Comparison of ENCODE assay signal across 25 mouse cellular contexts in genomic region chr9:78648641-78649040, GRCm38 (mm10). TPM values are rescaled to one million over a fixed set of nuclear protein-coding genes. Genes with fewer than 3 reads are reported as not detected.
A peak's percentile ranks its signal among the peaks of the same experiment; 100 is the strongest.
DNase-seq lines count a peak whose midpoint lies in the region; ATAC-seq and TF ChIP-seq lines count a peak whose summit lies in the region.
"Had no signal": no experiment of that assay in that cellular context is flagged by ENCODE, and none has a peak within 500 bp of the region (broad histone marks: within the 10 kb centered on the region; RNA-seq: fewer than 3 reads in every experiment).

No protein-coding gene starts in this region.

- H3K27me3 ChIP-seq in intestine, embryonic 14.5 days (replicated peaks; ENCODE audit: control insufficient read depth, insufficient read depth, low read length): no peaks in the 10 kb centered on the region
- no peaks in the 10 kb centered on the region for H3K27me3 ChIP-seq in intestine, postnatal 0 days (replicated peaks; ENCODE audit: control insufficient read depth, insufficient read depth, low read length)
- no peaks in the 10 kb centered on the region for H3K27me3 ChIP-seq in intestine, embryonic 15.5 days (replicated peaks)
- no peaks in the 10 kb centered on the region for H3K27me3 ChIP-seq in heart, embryonic 10.5 days (ENCODE audit: insufficient read depth, poor library complexity, severe bottlenecking)
- H3K27me3 ChIP-seq: heart, embryonic 12.5 days; lung, embryonic 15.5 days; neural tube, embryonic 13.5 days had no signal

- H3K9me3 ChIP-seq in intestine, embryonic 14.5 days (ENCODE audit: control insufficient read depth, low read length): no peaks in the 10 kb centered on the region
- H3K9me3 ChIP-seq in intestine, postnatal 0 days (ENCODE audit: control insufficient read depth): no peaks in the 10 kb centered on the region
- no peaks in the 10 kb centered on the region for H3K9me3 ChIP-seq in intestine, embryonic 15.5 days
- H3K9me3 ChIP-seq in heart, embryonic 10.5 days: no peaks in the 10 kb centered on the region
- H3K9me3 ChIP-seq: embryonic facial prominence, embryonic 10.5 days; heart, embryonic 12.5 days; lung, embryonic 15.5 days; neural tube, embryonic 13.5 days had no signal

- no peak overlapping the region for H3K4me3 ChIP-seq in intestine, embryonic 14.5 days (ENCODE audit: low read depth, low read length)
- no peak overlapping the region for H3K4me3 ChIP-seq in intestine, postnatal 0 days (ENCODE audit: low read depth, low read length)
- no peak overlapping the region for H3K4me3 ChIP-seq in intestine, embryonic 15.5 days (replicated peaks)
- H3K4me3 ChIP-seq in heart, embryonic 10.5 days: no peak overlapping the region
- H3K4me3 ChIP-seq: embryonic facial prominence, embryonic 10.5 days; heart, embryonic 12.5 days; lung, embryonic 15.5 days; myocyte; neural tube, embryonic 13.5 days had no signal

- no peak overlapping the region for H3K4me2 ChIP-seq in intestine, embryonic 14.5 days (ENCODE audit: low read length)
- no peak overlapping the region for H3K4me2 ChIP-seq in intestine, postnatal 0 days (replicated peaks; ENCODE audit: low read depth)
- H3K4me2 ChIP-seq in intestine, embryonic 15.5 days (replicated peaks): no peak overlapping the region
- H3K4me2 ChIP-seq: heart, embryonic 12.5 days; lung, embryonic 15.5 days; neural tube, embryonic 13.5 days had no signal

- DNase-seq in adrenal gland, adult 2 months: peak; percentile 42
- no peak for DNase-seq in adrenal gland, postnatal 4 days (ENCODE audit: low spot score in 2 of 2)
- no peak for DNase-seq in intestine, embryonic 14.5 days (ENCODE audit: low spot score)
- peak; percentile 30 for DNase-seq in Muller cell, postnatal 12 days (ENCODE audit: inconsistent ontology term)
- DNase-seq in heart, embryonic 10.5 days (ENCODE audit: low spot score): no peak
- no peak for DNase-seq in cerebellum, postnatal 36 days
- DNase-seq: cerebellum, adult 11-12 months; forebrain, postnatal 0 days; gastrocnemius, postnatal 14 days; heart, adult 11 months; heart, postnatal 14 days; kidney, postnatal 4 days; lung, postnatal 4 days; midbrain, embryonic 14.5 days; right cerebral cortex, adult 18-20 months; right cerebral cortex, postnatal 4 days had no signal

- H3K27ac ChIP-seq in intestine, embryonic 14.5 days (ENCODE audit: low read depth): peak overlapping the region; percentile 69
- no peak overlapping the region for H3K27ac ChIP-seq in intestine, postnatal 0 days (ENCODE audit: low read depth, low read length)
- H3K27ac ChIP-seq in intestine, embryonic 15.5 days: no peak overlapping the region
- no peak overlapping the region for H3K27ac ChIP-seq in heart, embryonic 10.5 days
- H3K27ac ChIP-seq: embryonic facial prominence, embryonic 10.5 days; liver, embryonic 14.5 days; lung, embryonic 15.5 days; neural tube, embryonic 13.5 days had no signal

- no peaks in the 10 kb centered on the region; the same call in 1 of the 2 replicates for H3K4me1 ChIP-seq in intestine, embryonic 14.5 days (replicated peaks; ENCODE audit: control insufficient read depth, insufficient read depth, low read length)
- no peaks in the 10 kb centered on the region for H3K4me1 ChIP-seq in intestine, postnatal 0 days (replicated peaks; ENCODE audit: control insufficient read depth, insufficient read depth, low read length)
- H3K4me1 ChIP-seq in intestine, embryonic 15.5 days (replicated peaks): no peaks in the 10 kb centered on the region
- no peaks in the 10 kb centered on the region for H3K4me1 ChIP-seq in heart, embryonic 10.5 days
- H3K4me1 ChIP-seq: embryonic facial prominence, embryonic 10.5 days; heart, embryonic 12.5 days; neural tube, embryonic 13.5 days had no signal

- WGBS in intestine, embryonic 14.5 days: 43% methylated on average over 8 of the region's 8 CpGs
- 76% methylated on average over 8 of the region's 8 CpGs for WGBS in intestine, postnatal 0 days
- WGBS in intestine, embryonic 15.5 days: 54% methylated on average over 8 of the region's 8 CpGs
- WGBS in heart, embryonic 10.5 days: 87% methylated on average over 8 of the region's 8 CpGs

- no peak overlapping the region for H3K9ac ChIP-seq in intestine, embryonic 14.5 days (ENCODE audit: low read length)
- no peak overlapping the region for H3K9ac ChIP-seq in intestine, postnatal 0 days (ENCODE audit: low read depth, low read length)
- no peak overlapping the region for H3K9ac ChIP-seq in intestine, embryonic 15.5 days
- H3K9ac ChIP-seq: forebrain, postnatal 0 days; heart, embryonic 12.5 days; liver, embryonic 14.5 days; lung, embryonic 15.5 days; neural tube, embryonic 13.5 days had no signal

- TF ChIP-seq CTCF in intestine, postnatal 0 days (IDR thresholded peaks at IDR 0.05; ENCODE audit: low read depth): no peak

- H3K36me3 ChIP-seq in intestine, embryonic 14.5 days (ENCODE audit: control insufficient read depth, insufficient read depth, low read length): no peaks in the 10 kb centered on the region
- no peaks in the 10 kb centered on the region for H3K36me3 ChIP-seq in intestine, postnatal 0 days (ENCODE audit: control insufficient read depth, insufficient read depth)
- no peaks in the 10 kb centered on the region for H3K36me3 ChIP-seq in intestine, embryonic 15.5 days
- H3K36me3 ChIP-seq in heart, embryonic 10.5 days: no peaks in the 10 kb centered on the region
- H3K36me3 ChIP-seq: embryonic facial prominence, embryonic 10.5 days; heart, embryonic 12.5 days; lung, embryonic 15.5 days; neural tube, embryonic 13.5 days had no signal

- no peak for ATAC-seq in intestine, embryonic 14.5 days (replicated peaks; ENCODE audit: low FRiP score, low TSS enrichment, low read depth)
- ATAC-seq in intestine, postnatal 0 days: no peak
- 0 out of 2 replicates have a peak, but pooled peaks have one; percentile 39 for ATAC-seq in intestine, embryonic 15.5 days
- ATAC-seq: forebrain, postnatal 0 days had no signal

RNA-seq across cellular contexts. Expression of gene Cd109, which starts 33.3 kb away (rescaled TPM):
- under 1 TPM; 0.09 to 0.28 TPM for total RNA-seq in adrenal gland, adult 2 months (2021)
- 0.80 and 0.82 TPM in 2 replicates for polyA plus RNA-seq in adrenal gland, adult 2 months (2012; rRNA removed)
- 1 to 10 TPM; 3.3 to 4.0 TPM for total RNA-seq in adrenal gland, postnatal 4 days (2021)
- 7.4 and 10.8 TPM in 2 replicates for polyA plus RNA-seq in intestine, embryonic 14.5 days (2014; fragmentation: Nextera tagmentation; extraction: Ambion mirVana)
- 1.8 and 2.1 TPM in 2 replicates for polyA plus RNA-seq in intestine, postnatal 0 days (2015; fragmentation: Nextera tagmentation; extraction: Ambion mirVana)
- 5.1 and 5.9 TPM in 2 replicates for polyA plus RNA-seq in intestine, embryonic 15.5 days (2015; fragmentation: Nextera tagmentation; extraction: Ambion mirVana)
- polyA plus RNA-seq in heart, embryonic 10.5 days (2016; fragmentation: Nextera tagmentation; extraction: Ambion mirVana): 1.1 and 1.3 TPM in 2 replicates
- total RNA-seq: megakaryocyte-erythroid progenitor cell, adult 5-6 weeks had no signal

Comparison
In these comparisons a context has a peak if more than half of its experiments do, and no peak if none do; other contexts are left out.
1. DNase-seq: peak in adrenal gland, adult 2 months (single experiment) and Muller cell, postnatal 12 days (single experiment); none in adrenal gland, postnatal 4 days (0 of 2), intestine, embryonic 14.5 days (single experiment), heart, embryonic 10.5 days (single experiment) and cerebellum, postnatal 36 days (0 of 2).